Mouse (Mus musculus) cerebellum, adult 8-10 months (tissue): Measurements from ENCODE around the gene Baz2a.

ENCODE experiments used
- DNase-seq: peaks from one replicate; pipeline ENCODE4 v3.0.0; 2022

Gene Baz2a

GRCm38 (mm10) chr10:128082880-128083421, 8.4 kb upstream of the Baz2a start, which contains the start of gene Atp5b:
Atp5b (plus strand) TSS chr10:128083273.
- DNase-seq = peak; percentile 99

- peak; percentile 52 for DNase-seq
Measured at GRCm38 (mm10) chr10:128083688-128084087, 7.7 kb upstream of the Baz2a start.

GRCm38 (mm10) chr10:128084160-128084559, 7.2 kb upstream of the Baz2a start:
- DNase-seq = no peak

GRCm38 (mm10) chr10:128086391-128086790, 5.0 kb upstream of the Baz2a start:
- peak; percentile 35 for DNase-seq

GRCm38 (mm10) chr10:128087216-128087615, 4.2 kb upstream of the Baz2a start:
- peak; percentile 27 for DNase-seq

- no peak for DNase-seq
Measured at GRCm38 (mm10) chr10:128088181-128088580, 3.2 kb upstream of the Baz2a start.

- no peak for DNase-seq
Measured at GRCm38 (mm10) chr10:128089842-128090241, 1.5 kb upstream of the Baz2a start.

GRCm38 (mm10) chr10:128090651-128091563, 470 bp upstream of the Baz2a start:
- peak; percentile 90 for DNase-seq

GRCm38 (mm10) chr10:128092506-128093495, 1.4 kb downstream of the Baz2a start:
- peak; percentile 73 for DNase-seq

GRCm38 (mm10) chr10:128093496-128094294, 2.3 kb downstream of the Baz2a start:
- DNase-seq = peak; percentile 51

GRCm38 (mm10) chr10:128094340-128094968, 3.1 kb downstream of the Baz2a start:
- peak; percentile 60 for DNase-seq

- DNase-seq = no peak
Measured at GRCm38 (mm10) chr10:128095003-128095636, 3.7 kb downstream of the Baz2a start.

- DNase-seq = no peak
Measured at GRCm38 (mm10) chr10:128096313-128096692, 4.9 kb downstream of the Baz2a start.

GRCm38 (mm10) chr10:128096693-128097586, 5.6 kb downstream of the Baz2a start:
- peak; percentile 74 for DNase-seq

GRCm38 (mm10) chr10:128097587-128097971, 6.2 kb downstream of the Baz2a start:
- peak; percentile 56 for DNase-seq

- no peak for DNase-seq
Measured at GRCm38 (mm10) chr10:128110103-128110761, 18.9 kb downstream of the Baz2a start.

GRCm38 (mm10) chr10:128111227-128111626, 19.9 kb downstream of the Baz2a start:
- DNase-seq = no peak

- no peak for DNase-seq
Measured at GRCm38 (mm10) chr10:128123833-128124232, 32.5 kb downstream of the Baz2a start.

GRCm38 (mm10) chr10:128124831-128125230, 33.5 kb downstream of the Baz2a start:
- no peak for DNase-seq
